Mouse (Mus musculus) heart, postnatal 4 days (tissue): Measurements from ENCODE around the gene Neu1. TPM values are rescaled to one million over a fixed set of nuclear protein-coding genes. Genes with fewer than 3 reads are reported as not detected.
A peak's percentile ranks its signal among the peaks of the same experiment; 100 is the strongest.
"Not testable (repeated sequence)": the region's sequence is repeated elsewhere in the genome, so short reads cannot be mapped to it uniquely, and the experiment has no call there.

Experiments used
- DNase-seq: peaks from one replicate; pipeline ENCODE4 v3.0.0; 2021
- total RNA-seq, 2 experiments: library from RNA; stranded (reverse); gene quantifications; 2 replicates each; pipeline ENCODE4 v1.2.3; 2021

Gene Neu1
- total RNA-seq, 2 experiments from 2014 or later: 10.1 to 11.7 TPM

DNA sequence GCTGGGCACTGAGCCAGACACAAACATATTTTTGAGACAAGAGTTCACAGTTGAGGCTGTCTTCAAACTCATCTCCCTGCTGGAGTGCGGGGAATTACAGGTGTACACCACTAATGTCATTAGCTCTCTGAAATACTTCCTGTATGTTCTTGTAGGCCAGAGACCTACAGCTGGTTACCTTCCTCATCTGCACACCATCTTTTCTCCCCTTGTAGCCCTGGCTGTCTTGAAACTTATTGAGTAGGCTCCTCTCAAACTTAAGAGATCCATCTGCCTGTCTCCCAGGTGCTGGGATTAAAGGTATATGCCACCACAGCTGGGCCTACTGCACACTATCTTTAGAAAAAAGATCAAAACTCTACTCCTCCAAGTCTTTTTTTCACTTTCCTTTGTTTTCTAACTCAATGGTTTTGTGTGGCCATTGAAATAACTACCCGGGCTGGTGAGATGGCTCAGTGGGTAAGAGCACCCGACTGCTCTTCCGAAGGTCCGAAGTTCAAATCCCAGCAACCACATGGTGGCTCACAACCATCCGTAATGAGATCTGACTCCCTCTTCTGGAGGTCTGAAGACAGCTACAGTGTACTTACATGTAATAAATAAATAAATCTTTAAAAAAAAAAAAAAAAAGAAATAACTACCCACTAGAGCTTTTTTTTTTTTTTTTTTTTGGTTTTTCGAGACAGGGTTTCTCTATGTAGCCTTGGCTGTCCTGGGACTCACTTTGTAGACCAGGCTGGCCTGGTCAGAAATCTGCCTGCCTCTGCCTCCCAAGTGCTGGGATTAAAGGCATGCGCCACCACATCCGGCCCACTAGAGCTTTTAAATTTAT is 17.9 kb downstream of the Neu1 start:
- DNase-seq: not testable (repeated sequence)

DNA sequence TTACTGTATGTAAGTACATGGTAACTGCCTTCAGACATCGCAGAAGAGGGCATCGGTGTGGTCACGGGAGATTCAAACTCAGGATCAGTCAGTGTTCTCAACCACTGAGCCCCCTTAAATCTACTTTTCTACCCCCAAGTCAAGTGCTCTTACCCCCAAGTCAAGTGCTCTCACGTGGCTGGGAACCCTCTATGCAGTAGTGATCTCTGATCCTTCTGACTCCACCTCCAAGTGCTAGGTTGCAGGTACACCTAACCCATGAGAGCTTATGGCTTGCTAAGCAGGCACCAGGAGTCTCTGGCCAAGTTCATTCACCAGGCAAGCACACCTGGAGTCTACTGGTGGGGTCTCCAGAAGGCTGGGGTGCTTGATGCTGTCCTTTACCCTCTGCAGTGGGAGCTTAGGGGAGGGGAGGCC is 18.5 kb downstream of the Neu1 start:
- DNase-seq: no peak

DNA sequence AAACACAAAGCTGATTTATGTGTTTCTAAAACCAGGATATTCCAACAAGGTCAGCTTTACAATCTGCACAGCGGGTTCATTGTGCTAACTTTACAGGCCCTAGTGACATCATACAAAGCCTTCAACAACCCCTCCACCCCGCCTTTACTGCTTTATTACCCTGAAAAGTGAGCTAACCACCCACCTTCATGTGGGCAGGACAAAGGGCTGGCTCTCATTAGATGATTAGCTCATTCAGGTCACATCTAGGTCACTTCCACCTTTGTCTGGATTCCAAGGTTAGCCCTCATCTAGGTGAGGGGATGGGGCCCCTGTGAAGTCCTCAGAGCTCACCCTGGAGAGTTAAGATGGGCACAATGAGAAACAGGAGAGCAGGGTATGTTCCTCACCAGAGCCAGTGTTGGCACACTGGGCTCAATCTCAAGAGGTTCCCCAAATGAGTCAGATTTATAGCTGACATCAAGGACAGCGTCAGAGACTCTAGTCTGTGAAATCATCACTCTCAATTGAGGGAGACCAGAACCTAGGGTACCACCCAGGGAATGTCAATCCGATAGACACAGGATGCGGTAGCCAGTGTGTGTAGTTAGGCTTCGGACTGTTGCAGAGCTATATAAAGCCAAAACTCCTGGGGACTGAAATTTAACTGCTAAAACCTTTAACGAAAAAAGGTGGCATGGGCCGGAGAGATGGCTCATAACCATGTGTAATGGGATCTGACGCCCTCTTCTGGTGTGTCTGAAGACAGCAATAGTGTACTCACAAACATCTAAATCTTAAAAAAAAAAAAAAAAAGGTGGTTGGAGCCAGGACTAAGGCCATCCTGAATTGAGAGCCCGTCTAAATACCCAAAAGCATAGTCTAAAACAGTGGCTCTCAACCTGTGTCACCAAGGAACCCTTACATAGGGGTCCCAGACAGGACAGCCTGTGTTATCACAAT is 19.7 kb downstream of the Neu1 start:
- DNase-seq: no peak

DNA sequence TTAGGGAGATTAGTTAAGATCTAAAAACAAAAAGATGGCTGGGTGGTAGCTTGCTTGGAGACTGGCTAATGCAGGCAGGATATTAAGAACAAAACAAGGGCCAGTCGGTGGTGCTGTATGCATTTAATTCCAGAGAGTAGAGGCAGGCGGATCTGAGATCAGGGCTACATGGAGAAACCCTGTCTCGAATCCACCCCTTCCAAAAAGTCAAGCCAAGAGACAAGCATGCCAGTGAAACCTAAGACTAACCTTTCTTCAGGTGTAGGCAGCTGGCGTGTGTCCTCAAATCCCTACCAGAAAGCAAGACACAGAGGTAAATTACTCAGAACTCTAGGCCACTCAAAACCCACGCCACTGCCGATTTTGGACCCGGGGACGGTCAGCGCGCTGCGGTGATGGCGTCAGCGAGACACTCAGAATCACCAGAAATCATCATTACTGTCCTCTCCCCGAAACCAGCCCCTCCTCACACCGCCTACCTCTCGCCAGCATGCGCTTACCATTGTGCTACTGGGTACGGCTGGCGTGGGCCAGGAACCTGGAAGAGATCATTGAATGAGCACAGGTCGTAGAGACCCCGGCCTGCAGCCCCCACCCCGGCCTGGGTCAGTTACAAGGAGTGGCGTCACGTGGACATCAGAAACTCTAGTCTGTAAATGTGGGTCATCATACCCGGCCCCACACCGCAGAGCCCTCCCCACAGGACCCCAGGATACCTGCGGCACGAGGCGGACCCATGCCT is 20.8 kb downstream of the Neu1 start:
- no peak for DNase-seq

DNA sequence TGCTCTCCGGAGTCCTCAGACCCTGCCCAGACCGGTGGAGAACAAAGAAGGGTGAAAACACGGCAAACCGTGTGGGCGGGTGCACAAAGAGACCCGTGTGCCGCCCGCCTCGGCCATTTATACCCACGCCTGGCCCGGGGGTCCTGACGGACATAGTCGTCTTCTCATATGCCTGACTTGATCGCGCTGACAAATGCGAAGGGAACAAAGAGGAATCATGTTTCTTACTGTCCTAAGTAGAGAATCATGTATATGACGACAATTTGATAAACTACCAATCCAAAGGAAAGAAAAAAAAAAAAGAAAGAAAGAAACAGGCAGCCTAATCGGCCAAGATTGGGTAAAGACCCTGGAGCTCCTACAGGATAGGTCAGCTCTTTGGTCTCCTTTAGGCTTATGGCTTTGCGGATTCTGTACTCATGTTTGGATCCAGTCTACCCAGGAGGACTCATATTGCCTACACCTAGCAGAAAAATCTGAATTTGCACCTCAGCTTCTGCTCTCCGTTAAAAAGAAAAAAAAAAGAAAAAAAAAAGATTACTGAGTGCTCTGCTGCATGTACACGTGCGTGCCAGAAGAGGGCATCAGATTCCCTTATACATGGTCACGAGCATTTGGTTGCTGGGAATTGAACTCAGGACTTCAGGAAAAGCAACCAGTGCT is 21.5 kb downstream of the Neu1 start:
- peak; percentile 89 for DNase-seq

DNA sequence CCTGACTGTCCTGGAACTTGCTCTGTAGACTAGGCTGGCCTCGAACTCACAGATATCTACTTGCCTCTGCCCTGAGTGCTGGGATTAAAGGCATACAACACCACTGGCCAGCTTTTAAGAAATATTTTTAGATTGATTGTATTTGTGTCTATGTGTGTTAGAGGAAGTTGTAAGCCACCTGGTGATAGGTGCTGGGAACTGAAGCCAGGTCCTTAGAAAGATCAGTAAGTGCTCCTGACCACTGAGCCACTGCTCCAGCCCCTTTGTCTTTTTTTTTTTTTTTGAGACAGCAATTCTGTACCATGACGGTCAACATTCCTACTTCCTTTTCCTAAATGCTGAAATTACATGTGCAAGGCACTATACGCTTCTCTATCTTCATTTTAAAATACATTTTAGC is 22.2 kb downstream of the Neu1 start:
- no peak for DNase-seq

DNA sequence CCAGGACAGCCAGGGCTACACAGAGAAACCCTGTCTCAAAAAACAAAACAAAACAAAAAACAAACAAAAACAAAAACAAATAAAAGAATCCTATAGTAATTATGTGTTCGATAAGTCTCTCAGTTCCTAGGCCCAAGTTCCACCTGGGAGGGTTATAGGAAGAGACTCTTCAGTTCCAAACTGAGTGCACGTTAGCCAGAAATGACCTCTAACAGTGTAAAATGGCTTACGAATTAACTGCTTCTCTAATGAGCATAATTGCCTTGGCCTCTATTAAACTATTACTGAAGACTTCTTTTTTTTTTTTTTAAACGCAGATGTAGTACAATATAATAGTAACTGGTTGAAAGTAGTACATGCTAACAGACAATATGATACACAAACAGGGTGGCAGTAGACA is 22.9 kb downstream of the Neu1 start:
- DNase-seq: no peak

DNA sequence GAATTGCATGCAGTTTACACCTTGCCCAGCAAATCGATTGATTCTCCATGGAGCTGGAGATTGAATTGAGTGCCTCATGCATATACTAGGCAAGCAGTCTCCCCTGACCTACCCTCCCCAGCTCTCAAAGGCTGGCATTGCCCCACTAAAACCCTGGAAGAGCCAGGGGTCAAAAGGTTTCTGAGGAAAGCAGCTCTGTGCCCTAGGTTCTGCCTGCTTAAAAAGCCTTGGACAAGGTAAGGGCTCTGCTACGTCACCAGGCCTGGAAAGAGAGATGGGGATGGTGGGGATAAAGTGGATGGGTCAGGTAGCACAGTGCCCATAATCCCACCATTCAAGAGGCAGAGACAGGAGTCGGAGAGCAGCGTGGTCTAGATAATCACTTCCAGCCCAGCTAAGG is 23.8 kb downstream of the Neu1 start:
- no peak for DNase-seq

DNA sequence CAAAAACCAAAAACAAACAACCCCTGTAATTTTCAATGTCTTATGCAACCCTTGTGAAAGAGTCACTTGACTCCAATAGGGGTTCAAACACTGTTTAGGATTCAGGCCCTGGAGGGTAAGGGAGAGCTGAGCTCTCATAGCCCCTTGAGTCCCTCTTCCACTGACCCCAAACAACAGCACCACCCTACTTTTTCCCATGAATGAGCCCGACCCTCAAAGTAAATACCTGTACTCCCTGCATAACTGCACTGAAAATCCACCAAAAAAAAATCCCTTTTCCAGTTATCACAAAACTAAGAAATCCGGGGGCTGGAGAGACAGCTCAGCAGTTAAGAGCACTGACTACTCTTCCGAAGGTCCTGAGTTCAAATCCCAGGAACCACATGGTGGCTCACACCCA is 24.8 kb downstream of the Neu1 start:
- no peak for DNase-seq

DNA sequence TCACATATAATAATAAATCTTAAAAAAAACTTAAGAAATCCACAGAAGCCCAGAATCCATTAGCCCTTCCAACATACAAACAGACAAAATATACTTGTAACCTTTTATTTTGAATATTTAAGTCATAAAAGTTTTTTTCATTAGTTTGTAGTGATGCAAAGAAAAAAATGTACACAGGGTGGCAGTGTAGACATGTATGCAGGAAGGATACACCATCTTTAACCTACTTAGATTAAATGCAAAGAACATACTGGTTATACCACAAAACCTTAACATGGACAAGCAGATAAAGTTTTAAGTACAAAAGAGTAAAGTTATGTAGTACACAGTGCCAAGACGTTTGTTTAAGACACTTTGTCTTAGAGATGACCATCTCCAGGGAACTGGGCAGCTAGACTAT is 25.3 kb downstream of the Neu1 start:
- no peak for DNase-seq

DNA sequence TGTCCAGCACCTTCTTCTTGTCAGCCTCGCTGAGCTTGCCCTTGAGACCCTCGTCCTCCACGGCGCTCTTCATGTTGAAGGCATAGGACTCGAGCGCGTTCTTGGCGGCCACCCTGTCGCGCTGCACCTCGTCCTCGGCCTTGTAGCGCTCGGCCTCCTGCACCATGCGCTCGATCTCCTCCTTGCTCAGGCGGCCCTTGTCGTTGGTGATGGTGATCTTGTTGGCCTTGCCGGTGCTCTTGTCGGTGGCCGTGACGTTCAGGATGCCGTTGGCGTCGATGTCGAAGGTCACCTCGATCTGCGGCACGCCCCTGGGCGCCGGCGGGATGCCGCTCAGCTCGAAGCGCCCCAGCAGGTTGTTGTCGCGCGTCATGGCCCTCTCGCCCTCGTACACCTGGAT is 26.2 kb downstream of the Neu1 start:
- DNase-seq: not testable (repeated sequence)

DNA sequence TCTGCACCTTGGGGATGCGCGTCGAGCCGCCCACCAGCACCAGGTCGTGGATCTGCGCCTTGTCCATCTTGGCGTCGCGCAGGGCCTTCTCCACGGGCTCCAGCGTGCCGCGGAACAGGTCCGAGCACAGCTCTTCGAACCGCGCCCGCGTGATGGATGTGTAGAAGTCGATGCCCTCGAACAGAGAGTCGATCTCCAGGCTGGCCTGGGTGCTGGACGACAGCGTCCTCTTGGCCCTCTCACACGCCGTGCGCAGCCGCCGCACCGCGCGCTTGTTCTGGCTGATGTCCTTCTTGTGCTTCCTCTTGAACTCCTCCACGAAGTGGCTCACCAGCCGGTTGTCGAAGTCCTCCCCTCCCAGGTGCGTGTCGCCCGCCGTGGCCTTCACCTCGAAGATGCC is 26.9 kb downstream of the Neu1 start:
- DNase-seq: not testable (repeated sequence)

DNA sequence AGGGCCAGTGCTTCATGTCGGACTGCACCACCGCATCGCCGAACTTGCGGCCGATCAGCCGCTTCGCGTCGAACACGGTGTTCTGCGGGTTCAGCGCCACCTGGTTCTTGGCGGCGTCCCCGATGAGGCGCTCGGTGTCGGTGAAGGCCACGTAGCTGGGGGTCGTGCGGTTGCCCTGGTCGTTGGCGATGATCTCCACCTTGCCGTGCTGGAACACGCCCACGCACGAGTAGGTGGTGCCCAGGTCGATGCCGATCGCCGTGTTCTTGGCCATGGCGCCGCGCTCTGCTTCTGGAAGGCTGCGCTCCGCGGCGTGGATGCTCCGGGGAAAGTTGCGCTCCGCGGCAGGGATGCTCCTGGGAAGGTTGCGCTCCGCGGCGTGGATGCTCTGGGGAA is 27.7 kb downstream of the Neu1 start:
- not testable (repeated sequence) for DNase-seq

DNA sequence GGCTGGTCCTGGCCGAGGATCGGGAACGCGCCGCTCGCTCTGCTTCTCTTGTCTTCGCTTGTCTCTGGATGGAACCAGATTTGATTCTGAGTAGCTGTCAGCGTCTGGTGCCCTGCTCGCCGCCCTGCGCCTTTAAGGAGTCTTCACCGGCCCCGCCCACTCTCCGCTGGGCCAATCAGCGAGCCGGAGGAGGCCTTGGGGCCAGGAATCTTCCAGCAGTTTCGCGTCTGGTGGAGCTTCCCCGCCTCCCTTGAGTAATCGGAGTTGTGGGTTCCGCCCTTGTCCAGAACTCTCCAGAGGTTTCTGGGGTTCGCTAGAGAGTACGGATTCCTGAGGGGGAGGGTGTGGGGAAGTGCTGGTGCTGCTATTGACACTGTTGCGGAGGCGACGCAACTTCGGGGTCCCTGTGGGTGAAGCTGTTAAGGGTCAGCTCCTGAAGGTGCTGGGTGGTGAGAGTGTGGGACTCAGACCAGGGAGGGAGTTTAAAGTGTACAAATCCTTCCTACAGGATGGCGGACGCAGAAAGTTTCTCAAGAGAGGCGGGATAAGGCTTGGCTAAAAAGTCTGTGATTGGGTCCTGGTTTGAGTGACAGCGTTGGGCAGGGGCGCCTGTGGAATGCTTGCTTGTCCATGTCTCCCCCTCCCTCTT is 28.2 kb downstream of the Neu1 start, which contains the start of gene Hspa1b:
Gene Hspa1b, minus strand, starts transcription at position 109 of the 649 bp plus-strand sequence.
- DNase-seq: peak; percentile 83

DNA sequence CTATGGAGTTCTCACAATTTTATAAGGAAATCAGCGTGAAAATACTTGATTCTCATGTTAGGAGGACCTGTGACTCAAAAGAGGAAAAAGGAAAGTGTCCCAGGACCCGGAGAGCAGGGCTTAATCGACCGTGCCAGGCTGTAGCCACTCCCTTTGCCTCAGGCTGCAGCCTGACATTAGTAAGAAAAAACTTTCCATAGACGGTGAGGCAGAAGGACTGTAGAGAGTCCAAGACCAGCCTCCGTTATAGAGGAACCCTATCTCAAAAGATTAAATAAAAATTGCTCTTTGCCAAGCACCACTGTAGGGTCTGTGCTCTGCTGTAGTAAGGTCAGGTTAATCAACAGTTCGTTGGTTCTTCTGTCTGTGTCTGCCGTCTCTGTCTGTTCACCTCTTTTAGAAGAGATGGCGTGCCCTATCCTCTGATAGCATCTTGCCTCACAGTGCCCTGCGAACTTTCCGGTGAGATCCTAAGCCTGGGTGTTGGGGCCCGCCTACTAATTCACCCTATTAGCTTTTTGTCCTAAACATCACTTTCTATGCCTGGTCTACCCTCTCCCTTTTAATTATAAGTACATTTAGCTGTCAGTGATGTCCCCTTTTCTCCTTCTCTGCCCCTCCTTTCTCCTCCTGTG is 28.9 kb downstream of the Neu1 start:
- peak; percentile 30 for DNase-seq

DNA sequence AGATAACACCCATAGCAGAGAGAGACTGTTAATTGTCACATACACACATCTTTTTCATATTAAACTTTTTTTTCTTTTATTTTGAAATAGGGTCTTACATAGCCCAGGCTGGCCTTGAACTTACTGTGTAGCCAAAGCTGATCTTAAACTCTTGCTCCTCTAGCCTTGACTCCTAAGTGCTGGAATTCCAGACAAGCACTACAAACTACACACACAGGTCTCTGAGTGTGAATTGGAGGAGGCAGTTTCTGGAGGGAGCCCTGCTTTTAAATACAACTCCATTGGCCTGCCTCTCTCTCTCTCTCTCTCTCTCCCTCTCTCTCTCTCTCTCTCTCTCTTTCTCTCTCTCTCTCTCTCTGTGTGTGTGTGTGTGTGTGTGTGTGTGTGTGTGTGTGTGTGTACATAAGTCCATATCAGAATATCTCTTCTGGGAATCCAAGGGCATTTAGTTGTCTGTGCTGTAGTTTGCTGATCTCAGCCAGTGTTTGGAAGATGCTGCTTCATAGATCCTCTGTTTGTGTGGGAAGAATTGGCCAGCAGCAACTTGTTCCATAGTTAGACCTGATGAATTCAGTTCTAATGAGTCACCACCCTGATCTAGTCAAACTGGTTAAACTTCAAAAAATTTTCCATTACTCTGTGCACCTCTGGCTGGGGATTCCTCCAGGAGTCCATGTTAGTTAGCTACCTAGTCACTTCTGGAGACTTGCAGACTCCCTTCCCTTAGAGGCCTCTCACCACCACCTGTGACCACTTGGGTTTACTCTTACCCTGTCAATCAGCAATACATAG is 29.8 kb downstream of the Neu1 start:
- DNase-seq: no peak

DNA sequence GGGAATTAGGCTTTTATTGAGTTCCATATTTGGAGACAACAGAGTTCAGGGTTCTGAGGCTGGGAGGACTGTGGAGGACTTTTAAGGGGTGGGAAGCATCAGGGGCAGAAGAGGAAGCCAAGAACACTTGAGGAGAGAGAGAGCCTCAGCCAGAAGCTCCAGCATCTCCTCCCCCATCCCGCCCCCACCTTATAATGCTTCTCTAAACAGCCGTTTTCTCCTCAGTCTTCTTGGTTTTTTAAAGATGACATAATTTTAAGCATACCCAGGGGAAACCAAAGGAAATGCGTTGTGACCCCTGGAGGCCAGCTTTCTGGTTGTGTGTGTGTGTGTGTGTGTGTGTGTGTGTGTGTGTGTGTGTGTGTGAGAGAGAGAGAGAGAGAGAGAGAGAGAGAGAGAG is 31.1 kb downstream of the Neu1 start:
- peak; percentile 43 for DNase-seq

DNA sequence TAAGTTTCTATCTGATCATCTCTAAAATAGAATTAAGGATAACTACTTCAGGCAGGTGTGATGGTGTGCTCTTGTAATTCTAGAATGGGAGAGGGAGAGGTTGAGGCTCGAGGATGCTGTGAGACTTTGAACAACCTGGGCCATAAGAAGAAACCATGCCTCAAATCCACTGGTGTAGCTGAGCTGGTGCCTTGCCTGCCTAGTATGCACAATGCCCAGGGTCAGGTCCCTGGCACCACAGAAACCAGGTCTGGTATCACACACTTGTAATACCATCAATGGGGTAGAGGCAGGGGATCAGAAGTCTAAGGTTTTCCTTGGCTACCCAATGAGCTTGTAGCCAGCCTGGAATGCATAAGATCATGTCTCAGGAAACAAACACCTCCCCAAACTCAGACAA is 31.8 kb downstream of the Neu1 start:
- DNase-seq: no peak

DNA sequence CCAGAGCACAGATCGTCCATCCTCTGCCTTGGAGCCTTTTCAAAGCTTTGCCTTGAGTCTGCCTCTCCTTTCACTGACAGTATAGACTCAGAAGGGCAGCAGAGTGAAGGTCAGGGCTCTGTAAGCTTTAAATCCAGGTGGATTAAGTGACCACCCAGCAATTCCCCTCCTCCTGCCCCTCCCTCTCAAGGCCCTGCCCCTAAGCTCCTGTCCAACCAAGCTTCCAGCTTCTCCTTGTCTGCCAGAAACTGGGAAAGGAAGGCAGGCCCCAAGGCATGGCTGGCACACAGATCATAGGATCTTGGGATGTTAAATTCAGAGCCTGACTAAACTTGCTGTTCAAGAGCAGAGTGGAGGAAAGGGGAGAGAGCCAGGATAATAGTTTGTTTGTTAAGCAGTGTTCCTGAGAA is 33.6 kb downstream of the Neu1 start:
- no peak for DNase-seq

DNA sequence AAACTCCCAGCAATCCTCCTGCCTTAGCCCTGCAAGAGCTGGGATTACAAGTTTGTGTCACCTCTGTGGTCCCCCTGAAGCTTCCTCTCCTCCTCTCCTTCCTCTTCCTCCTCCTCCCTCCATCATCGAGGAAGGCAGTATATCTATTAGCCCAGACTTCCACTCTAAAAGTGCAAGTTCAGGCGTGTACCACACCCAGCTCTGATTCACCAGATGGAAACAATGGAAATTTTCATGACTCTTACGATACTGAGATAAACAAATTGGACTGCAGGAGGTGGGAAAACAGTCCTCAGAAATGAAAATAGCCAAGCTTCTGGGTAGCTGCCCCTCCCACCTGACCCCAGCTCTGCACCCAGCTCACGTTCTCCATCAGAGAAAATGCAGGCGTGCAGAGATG is 34.6 kb downstream of the Neu1 start:
- DNase-seq: no peak
